Mouse (Mus musculus) MEL (cell line): ENCODE measurements around the gene Mef2b. TPM values are rescaled to one million over a fixed set of nuclear protein-coding genes. Genes with fewer than 3 reads are reported as not detected.

Experiments used
- DNase-seq: peaks from one replicate; pipeline ENCODE4 v3.0.0; 2011; ENCODE audit warnings: low read depth, low spot score
- H3K27ac ChIP-seq: 2 replicates; pipeline ENCODE4 v1.5.1; 2012; ENCODE audit warnings: low read depth, mild to moderate bottlenecking, control low read depth, low read length, moderate library complexity; ENCODE audit not compliant: control insufficient read depth
- H3K27me3 ChIP-seq, 2 experiments: fragments of 150-350 bp in 1 of 2; sonication (generic) in 1 of 2; 2 replicates each; pipeline ENCODE4 v1.6.1; 2012; ENCODE audit warnings: low read length in 2 of 2, mild to moderate bottlenecking in 2 of 2, improper control_type of control experiment in 1 of 2, moderate library complexity in 1 of 2; ENCODE audit not compliant: insufficient read depth in 2 of 2, control insufficient read depth in 1 of 2
- H3K36me3 ChIP-seq, 2 experiments: 2 replicates each; pipeline ENCODE4 v1.6.1; 2012 to 2014; ENCODE audit warnings: low read length in 2 of 2, improper control_type of control experiment in 1 of 2, inconsistent platforms in 1 of 2, mild to moderate bottlenecking in 1 of 2; ENCODE audit not compliant: insufficient read depth in 2 of 2, control insufficient read depth in 1 of 2
- H3K4me1 ChIP-seq, 2 experiments: fragments of 150-350 bp in 1 of 2; sonication (generic) in 1 of 2; 2 replicates each; pipeline ENCODE4 v1.6.1; 2012; ENCODE audit warnings: low read length in 2 of 2, improper control_type of control experiment in 1 of 2, mild to moderate bottlenecking in 1 of 2; ENCODE audit not compliant: insufficient read depth in 2 of 2, control insufficient read depth in 1 of 2
- H3K4me3 ChIP-seq, 2 experiments: fragments of 150-350 bp in 1 of 2; sonication (generic) in 1 of 2; 2 replicates each; pipeline ENCODE4 v1.5.1; 2012; ENCODE audit warnings: low read depth in 2 of 2, low read length in 2 of 2, mild to moderate bottlenecking in 2 of 2, moderate library complexity in 2 of 2, control low read depth in 1 of 2, improper control_type of control experiment in 1 of 2; ENCODE audit not compliant: control insufficient read depth in 1 of 2, insufficient read depth in 1 of 2
- H3K79me2 ChIP-seq: 2 replicates; pipeline ENCODE4 v1.6.1; 2012; ENCODE audit warnings: mild to moderate bottlenecking, low read length, moderate library complexity; ENCODE audit not compliant: control insufficient read depth, poor library complexity, insufficient read depth
- H3K9ac ChIP-seq: 2 replicates; pipeline ENCODE4 v1.6.1; 2012; ENCODE audit warnings: low read depth, mild to moderate bottlenecking, control low read depth, low read length, moderate library complexity; ENCODE audit not compliant: control insufficient read depth, poor library complexity, severe bottlenecking
- H3K9me3 ChIP-seq: fragments of 150-350 bp; sonication (generic); replicated peaks from 2 replicates; pipeline ENCODE4 v1.6.1; 2012; ENCODE audit warnings: mild to moderate bottlenecking, low read length, improper control_type of control experiment, moderate library complexity; ENCODE audit not compliant: insufficient read depth
- CHD1 ChIP-seq: IDR thresholded peaks from 2 replicates; pipeline ENCODE4 v1.6.1; 2012; ENCODE audit warnings: low read depth, mild to moderate bottlenecking, inconsistent platforms, low read length, improper control_type of control experiment
- CHD2 ChIP-seq: IDR thresholded peaks from 2 replicates; pipeline ENCODE4 v1.6.1; 2011; ENCODE audit warnings: low read length, improper control_type of control experiment
- CTCF ChIP-seq, 3 experiments: IDR thresholded peaks in 2 of 3; conservative IDR thresholded peaks in 1 of 3; 2 replicates each; pipeline ENCODE4 v1.5.1; 2011 to 2012; ENCODE audit warnings: low read length in 3 of 3, low read depth in 2 of 3, mild to moderate bottlenecking in 2 of 3, improper control_type of control experiment in 1 of 3, inconsistent platforms in 1 of 3, mixed read lengths in 1 of 3, moderate library complexity in 1 of 3; ENCODE audit not compliant: control insufficient read depth in 1 of 3, insufficient read depth in 1 of 3, poor library complexity in 1 of 3, severe bottlenecking in 1 of 3
- E2F4 ChIP-seq: IDR thresholded peaks from 2 replicates; pipeline ENCODE4 v1.6.1; 2011; ENCODE audit warnings: low read depth, low read length, improper control_type of control experiment, borderline replicate concordance
- ELF1 ChIP-seq: IDR thresholded peaks from 2 replicates; pipeline ENCODE4 v1.6.1; 2014; ENCODE audit warnings: low read depth, mild to moderate bottlenecking, inconsistent platforms, low read length, improper control_type of control experiment, moderate library complexity
- ETS1 ChIP-seq: IDR thresholded peaks from 2 replicates; pipeline ENCODE4 v1.6.1; 2012; ENCODE audit warnings: low read depth, mild to moderate bottlenecking, inconsistent platforms, low read length, improper control_type of control experiment, moderate library complexity
- KAT2A ChIP-seq: conservative IDR thresholded peaks from 2 replicates; pipeline ENCODE4 v1.6.1; 2012; ENCODE audit warnings: low read depth, low read length, improper control_type of control experiment, inconsistent platforms
- MAZ ChIP-seq: IDR thresholded peaks from 2 replicates; pipeline ENCODE4 v1.6.1; 2012; ENCODE audit warnings: low read depth, mild to moderate bottlenecking, inconsistent platforms, low read length, improper control_type of control experiment
- MEF2A ChIP-seq: IDR thresholded peaks from 2 replicates; pipeline ENCODE4 v1.6.1; 2014; ENCODE audit warnings: low read depth, mild to moderate bottlenecking, inconsistent platforms, low read length, improper control_type of control experiment; ENCODE audit not compliant: poor library complexity, insufficient replicate concordance, severe bottlenecking; ENCODE audit errors: extremely low read depth
- MXI1 ChIP-seq: IDR thresholded peaks from 2 replicates; pipeline ENCODE4 v1.6.1; 2011; ENCODE audit warnings: mild to moderate bottlenecking, low read depth, low read length, improper control_type of control experiment
- MYC ChIP-seq: IDR thresholded peaks from 2 replicates; pipeline ENCODE4 v1.6.1; 2011; ENCODE audit warnings: low read depth, mild to moderate bottlenecking, low read length, improper control_type of control experiment, moderate library complexity
- NRF1 ChIP-seq: IDR thresholded peaks from 2 replicates; pipeline ENCODE4 v1.6.1; 2014; ENCODE audit warnings: low read depth, mild to moderate bottlenecking, inconsistent platforms, low read length, improper control_type of control experiment, moderate library complexity; ENCODE audit not compliant: poor library complexity, insufficient read depth, severe bottlenecking
- POLR2A ChIP-seq, 2 experiments: IDR thresholded peaks; 2 replicates each; pipeline ENCODE4 v1.6.1; 2011 to 2012; ENCODE audit warnings: low read length in 2 of 2, mild to moderate bottlenecking in 2 of 2, control low read depth in 1 of 2, improper control_type of control experiment in 1 of 2, low read depth in 1 of 2, moderate library complexity in 1 of 2; ENCODE audit not compliant: control insufficient read depth in 1 of 2, insufficient read depth in 1 of 2, poor library complexity in 1 of 2
- POLR2AphosphoS5 ChIP-seq: IDR thresholded peaks from 2 replicates; pipeline ENCODE4 v1.6.1; 2012; ENCODE audit warnings: low read depth, borderline replicate concordance, mild to moderate bottlenecking, inconsistent platforms, low read length, moderate library complexity, mixed read lengths
- RAD21 ChIP-seq: IDR thresholded peaks from 2 replicates; pipeline ENCODE4 v1.6.1; 2011; ENCODE audit warnings: mild to moderate bottlenecking, low read depth, low read length, improper control_type of control experiment
- SIN3A ChIP-seq: IDR thresholded peaks from 2 replicates; pipeline ENCODE4 v1.6.1; 2012; ENCODE audit warnings: low read length, improper control_type of control experiment, inconsistent platforms
- TBP ChIP-seq: IDR thresholded peaks from 2 replicates; pipeline ENCODE4 v1.8.0; 2011; ENCODE audit warnings: low read depth, low read length, improper control_type of control experiment
- UBTF ChIP-seq: IDR thresholded peaks from 2 replicates; pipeline ENCODE4 v1.6.1; 2012; ENCODE audit warnings: low read depth, mild to moderate bottlenecking, inconsistent platforms, low read length, improper control_type of control experiment, moderate library complexity, borderline replicate concordance; ENCODE audit not compliant: insufficient read depth
- USF1 ChIP-seq: IDR thresholded peaks from 2 replicates; pipeline ENCODE4 v1.6.1; 2014; ENCODE audit warnings: low read depth, mild to moderate bottlenecking, inconsistent platforms, low read length, improper control_type of control experiment, moderate library complexity
- USF2 ChIP-seq, 2 experiments: IDR thresholded peaks; 2 replicates each; pipeline ENCODE4 v1.6.1; 2011 to 2012; ENCODE audit warnings: improper control_type of control experiment in 2 of 2, low read length in 2 of 2, borderline replicate concordance in 1 of 2, inconsistent platforms in 1 of 2, low read depth in 1 of 2, mild to moderate bottlenecking in 1 of 2; ENCODE audit not compliant: insufficient read depth in 1 of 2
- polyA plus RNA-seq, 2 experiments: library from polyadenylated mRNA; stranded (reverse) in 1 of 2; unstranded in 1 of 2; fragments of >175 nt in 1 of 2; fragments of >200 nt in 1 of 2; gene quantifications; 2 replicates each; pipeline versions ENCODE4 v1.2.1 to v1.2.4; 2012; ENCODE audit warnings: low replicate concordance in 2 of 2, low read depth in 1 of 2; ENCODE audit not compliant: insufficient read length in 2 of 2, insufficient read depth in 1 of 2, missing spikeins in 1 of 2
- total RNA-seq: library from RNA; depleted of rRNA; stranded (reverse); fragments of 300-350 nt; gene quantifications from 2 replicates; pipeline ENCODE4 v1.2.3, GENCODE M21; 2012

Mef2b gene
- total and polyA plus RNA-seq, 3 experiments = 2.0 to 6.5 TPM; not detected in 1

DNA sequence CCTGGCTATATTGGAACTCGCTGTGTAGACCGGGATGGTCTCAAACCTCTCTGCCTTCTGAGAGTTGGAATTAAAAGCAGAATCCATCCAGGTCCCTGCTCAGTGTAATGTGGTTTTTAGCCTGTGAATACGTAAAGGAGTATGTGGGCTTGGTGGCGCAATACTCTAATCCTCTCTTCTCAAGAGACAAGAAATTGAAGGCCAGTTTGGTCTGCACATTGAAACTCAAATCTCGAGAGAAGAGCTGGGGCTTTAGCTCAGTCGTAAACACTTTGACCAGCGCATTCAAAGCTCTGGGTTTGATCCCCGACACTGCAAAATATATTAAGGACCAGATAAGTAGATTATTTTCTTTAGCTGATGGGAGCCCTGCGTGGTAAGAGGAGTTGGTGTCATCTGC lies 470 bp downstream of the Mef2b start:
- H3K27me3 ChIP-seq = no peaks in the 10 kb centered on the region
- peaks cover 0 to 3% of the 10 kb centered on the region in 2 experiments; a peak in 2 of 4 replicates for H3K36me3 ChIP-seq
- TF ChIP-seq MAZ (no peak), SIN3A (no peak), ELF1 (no peak), POLR2A (IDR thresholded peaks at IDR 0.05; ENCODE audit: control insufficient read depth in 1 of 2, insufficient read depth in 1 of 2, low read depth in 1 of 2, low read length in 2 of 2, poor library complexity in 1 of 2) (0 out of 4 replicates have a peak, but pooled peaks of 1 of the 2 experiments have one; percentile 5)
- DNase-seq = no peak
- H3K79me2 ChIP-seq = peaks cover 11% of the 10 kb centered on the region
- H3K9ac ChIP-seq = peak overlapping the region; percentile 88
- H3K4me3 ChIP-seq = peak overlapping the region; percentile 92 to 94
- H3K4me1 ChIP-seq = peaks cover 4 to 15% of the 10 kb centered on the region in 2 experiments; a peak in 2 of 4 replicates
- no peaks in the 10 kb centered on the region for H3K9me3 ChIP-seq
- H3K27ac ChIP-seq = peak overlapping the region; percentile 95

DNA sequence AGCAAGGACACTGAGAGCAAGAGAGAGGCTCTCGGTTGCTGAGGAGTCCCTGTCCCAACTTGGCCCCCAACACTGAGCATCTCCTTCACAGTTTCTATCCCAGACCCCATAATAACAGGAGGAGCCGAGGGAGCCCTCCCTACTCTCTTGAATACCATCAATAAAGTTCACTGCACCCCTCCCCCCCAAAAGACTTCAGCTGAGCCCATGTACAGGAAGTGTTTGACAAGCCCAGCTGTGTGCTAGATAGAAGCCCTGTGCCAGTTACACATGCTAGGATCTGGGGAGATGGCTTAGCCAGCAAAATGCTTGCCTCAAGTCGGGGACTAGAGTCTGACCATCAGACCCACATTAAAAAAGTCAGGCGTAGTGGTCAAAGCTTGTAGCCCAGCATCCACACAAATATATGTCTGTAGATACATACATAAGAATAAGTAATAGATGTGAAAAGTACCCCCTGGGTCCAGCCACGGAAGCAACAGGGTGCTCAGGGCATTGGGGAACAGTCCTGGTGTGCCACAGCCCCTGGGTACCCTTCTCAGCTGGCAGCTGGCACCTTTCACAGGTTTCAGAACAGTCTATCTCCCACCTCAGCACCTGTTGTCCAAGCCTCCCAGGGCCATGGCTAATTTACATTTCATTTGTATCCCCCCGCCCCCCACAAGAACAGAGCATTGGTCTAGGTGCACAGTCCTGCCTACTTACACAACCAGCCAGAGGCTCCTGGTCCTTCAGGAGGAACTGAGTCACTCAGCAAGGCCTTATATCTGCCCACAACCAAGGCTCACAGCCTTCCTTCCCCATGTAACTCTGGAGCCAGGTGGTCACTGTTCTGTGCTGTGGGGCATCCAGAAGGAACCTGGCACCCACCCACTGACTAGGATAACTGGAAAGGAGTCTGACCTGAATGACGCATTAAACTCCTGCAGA lies 8.4 kb downstream of the Mef2b start:
- Histone ChIP-seq H3K36me3 (no peaks in the 10 kb centered on the region; a peak in 1 of 4 replicates), H3K9me3 (no peaks in the 10 kb centered on the region), H3K79me2 (no peaks in the 10 kb centered on the region), H3K27ac (no peak overlapping the region), H3K9ac (no peak overlapping the region), H3K4me3 (no peak overlapping the region), H3K27me3 (no peaks in the 10 kb centered on the region), H3K4me1 (peaks cover 0 to 2% of the 10 kb centered on the region in 2 experiments; a peak in 1 of 4 replicates)
- no peak for DNase-seq
- no peak for TF ChIP-seq ELF1

DNA sequence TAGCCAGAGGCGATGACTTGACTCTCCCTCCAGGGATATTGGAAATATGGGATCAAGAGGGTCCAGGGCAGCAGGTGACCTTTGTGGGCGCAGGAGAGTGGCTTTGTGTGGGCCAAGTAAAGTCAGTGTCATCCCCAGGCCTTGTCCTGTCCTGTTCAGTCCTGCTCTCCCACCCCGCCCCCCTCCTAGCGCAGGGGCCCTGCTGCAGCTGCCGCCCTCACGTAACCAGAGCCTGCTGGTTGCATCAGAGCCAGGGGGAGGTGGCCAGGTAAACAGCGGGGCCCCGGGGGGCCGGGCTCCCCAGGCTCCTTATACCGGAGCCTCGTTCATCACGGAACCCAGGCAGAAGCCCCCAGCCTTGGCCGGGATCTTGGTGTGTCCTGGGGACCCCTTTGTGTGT lies 10.6 kb downstream of the Mef2b start:
- no peak for DNase-seq
- H3K9me3 ChIP-seq = no peaks in the 10 kb centered on the region
- H3K4me1 ChIP-seq = peaks cover 0 to 4% of the 10 kb centered on the region in 2 experiments; a peak in 1 of 4 replicates
- H3K36me3 ChIP-seq = no peaks in the 10 kb centered on the region; a peak in 1 of 4 replicates
- H3K9ac ChIP-seq = no peak overlapping the region
- no peak for TF ChIP-seq TBP
- no peak for TF ChIP-seq USF2 (IDR thresholded peaks at IDR 0.05; ENCODE audit: borderline replicate concordance in 1 of 2, insufficient read depth in 1 of 2, low read depth in 1 of 2, low read length in 2 of 2)
- TF ChIP-seq POLR2AphosphoS5 = no peak
- TF ChIP-seq CHD1 = no peak
- no peak for TF ChIP-seq MYC
- no peak for TF ChIP-seq POLR2A (IDR thresholded peaks at IDR 0.05; ENCODE audit: control insufficient read depth in 1 of 2, insufficient read depth in 1 of 2, low read depth in 1 of 2, low read length in 2 of 2, poor library complexity in 1 of 2)
- TF ChIP-seq UBTF = no peak
- no peak for TF ChIP-seq NRF1
- TF ChIP-seq MXI1 = no peak
- no peak for TF ChIP-seq SIN3A
- TF ChIP-seq E2F4 = no peak
- no peak for TF ChIP-seq RAD21
- no peak for TF ChIP-seq CTCF (IDR thresholded peaks at IDR 0.05 in 2 of 3, conservative IDR thresholded peaks at IDR 0.05 in 1 of 3; ENCODE audit: control insufficient read depth in 1 of 3, insufficient read depth in 1 of 3, low read depth in 2 of 3, low read length in 3 of 3, poor library complexity in 1 of 3, severe bottlenecking in 1 of 3)
- no peak for TF ChIP-seq CHD2
- no peak for TF ChIP-seq USF1
- TF ChIP-seq ETS1 = no peak
- no peak for TF ChIP-seq MEF2A
- TF ChIP-seq KAT2A = no peak
- H3K27ac ChIP-seq = no peak overlapping the region
- no peaks in the 10 kb centered on the region for H3K79me2 ChIP-seq
- no peaks in the 10 kb centered on the region for H3K27me3 ChIP-seq
- H3K4me3 ChIP-seq = no peak overlapping the region
